Mouse (Mus musculus) midbrain, embryonic 14.5 days (tissue): Measurements from ENCODE around the gene Usp28. TPM values are rescaled to one million over a fixed set of nuclear protein-coding genes. Genes with fewer than 3 reads are reported as not detected.

Experiments used
- ATAC-seq: fragments of 200-750 bp; cut with Nextera tagmentation; 2 replicates; pipeline ENCODE4 v1.8.0; 2017; ENCODE audit warnings: moderate number of reproducible peaks, moderate library complexity; ENCODE audit not compliant: low FRiP score, low TSS enrichment
- DNase-seq: peaks from one replicate; pipeline ENCODE4 v3.0.0-alpha.2; 2015
- H3K27ac ChIP-seq: fragments of 300-500 bp; sonication (generic); replicated peaks from 2 replicates; pipeline ENCODE4 v1.5.1; 2014; ENCODE audit warnings: mild to moderate bottlenecking, low read depth, low read length, moderate library complexity
- H3K27me3 ChIP-seq: fragments of 300-500 bp; sonication (generic); 2 replicates; pipeline ENCODE4 v1.6.1; 2014; ENCODE audit warnings: low read length, control low read depth, mixed read lengths; ENCODE audit not compliant: control insufficient read depth, insufficient read depth
- H3K36me3 ChIP-seq: fragments of 300-500 bp; sonication (generic); 2 replicates; pipeline ENCODE4 v1.6.1; 2014; ENCODE audit warnings: low read length, control low read depth; ENCODE audit not compliant: control insufficient read depth, insufficient read depth
- H3K4me1 ChIP-seq: fragments of 300-500 bp; sonication (generic); 2 replicates; pipeline ENCODE4 v1.6.1; 2014; ENCODE audit warnings: mild to moderate bottlenecking, antibody characterized with exemption, low read length, control low read depth; ENCODE audit not compliant: control insufficient read depth, insufficient read depth
- H3K4me2 ChIP-seq: fragments of 300-500 bp; sonication (generic); 2 replicates; pipeline ENCODE4 v1.6.1; 2014; ENCODE audit warnings: mild to moderate bottlenecking, low read length, moderate library complexity
- H3K4me3 ChIP-seq: fragments of 300-500 bp; sonication (generic); replicated peaks from 2 replicates; pipeline ENCODE4 v1.5.1; 2014; ENCODE audit warnings: low read depth, low read length
- H3K9ac ChIP-seq: fragments of 300-500 bp; sonication (generic); replicated peaks from 2 replicates; pipeline ENCODE4 v1.6.1; 2014; ENCODE audit warnings: mild to moderate bottlenecking, low read length, moderate library complexity
- H3K9me3 ChIP-seq: fragments of 300-500 bp; sonication (generic); 2 replicates; pipeline ENCODE4 v1.6.1; 2016; ENCODE audit warnings: low read length, control low read depth, mixed read lengths; ENCODE audit not compliant: control insufficient read depth
- WGBS: fragments of 180-500 bp; shearing (Covaris S2); extraction: QIAGEN DNeasy Blood & Tissue Kit; methylation state at CpG from one replicate; pipeline ENCODE4 v1.1.7; 2014; 5-methylcytosine and 5-hydroxymethylcytosine counted together
- polyA plus RNA-seq: library from polyadenylated mRNA; unstranded; fragments of >200 nt; fragmentation: Nextera tagmentation; extraction: Ambion mirVana; gene quantifications from 2 replicates; pipeline ENCODE4 v1.2.1, GENCODE M21; 2014

Usp28 gene
- 24.3 and 33.4 TPM in 2 replicates for polyA plus RNA-seq

DNA sequence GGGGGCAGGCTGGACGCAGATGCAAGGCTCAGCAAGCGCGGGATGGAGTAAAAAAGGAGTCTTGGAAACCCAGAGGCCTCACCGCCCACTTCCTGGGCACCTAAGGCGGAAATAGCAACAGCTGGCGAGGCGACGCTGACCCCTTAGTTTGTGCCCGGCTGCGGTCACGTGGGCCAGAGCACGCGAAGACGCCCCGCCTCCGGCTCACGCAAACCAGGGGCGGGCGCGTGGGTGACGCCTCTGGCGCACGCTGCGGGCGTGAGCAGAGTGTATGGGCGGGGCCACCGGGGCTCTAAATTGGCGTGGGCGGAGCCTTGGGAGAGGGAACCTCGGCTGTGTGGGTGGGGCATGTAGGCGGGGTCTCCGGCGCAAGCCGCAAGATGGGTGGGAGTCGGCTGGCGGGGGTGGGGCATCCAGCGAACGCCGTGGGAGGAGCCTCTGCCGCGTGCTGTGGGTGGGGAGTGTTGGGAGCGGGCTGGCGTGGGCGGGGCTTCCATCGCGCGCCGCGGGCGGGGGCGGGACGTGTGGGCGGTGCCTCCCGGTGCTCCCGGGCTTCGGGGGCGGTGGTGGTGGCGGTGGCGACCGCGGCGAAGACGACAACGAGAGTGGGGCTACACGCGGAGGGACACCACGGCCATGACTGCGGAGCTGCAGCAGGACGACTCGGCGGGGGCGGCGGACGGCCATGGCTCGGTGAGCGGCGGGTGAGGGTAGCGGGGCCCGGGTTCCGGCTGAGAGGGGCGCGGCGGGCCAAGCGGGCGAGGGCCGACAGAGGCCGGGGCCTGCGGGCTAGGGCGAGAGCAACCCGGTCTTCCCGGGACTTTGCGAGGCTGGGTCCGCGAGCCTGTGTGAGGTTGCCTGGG lies at the start of gene Usp28:
TSS of gene Usp28 (plus strand) at position 531 of the 863 bp plus-strand sequence.
- peak; percentile 94 for ATAC-seq
- DNase-seq, result peak; percentile 100
- Histone ChIP-seq H3K4me3 (peak within 1 kb of the TSS; percentile 72), H3K4me1 (peaks cover 25% of the 10 kb centered on the region), H3K36me3 (no peaks in the 10 kb centered on the region), H3K9me3 (no peaks in the 10 kb centered on the region), H3K9ac (peak within 1 kb of the TSS; percentile 75), H3K27me3 (no peaks in the 10 kb centered on the region), H3K4me2 (peak within 1 kb of the TSS; percentile 71), H3K27ac (peak within 1 kb of the TSS; percentile 75)
- under 1% methylated on average over 83 of the region's 94 CpGs for WGBS

DNA sequence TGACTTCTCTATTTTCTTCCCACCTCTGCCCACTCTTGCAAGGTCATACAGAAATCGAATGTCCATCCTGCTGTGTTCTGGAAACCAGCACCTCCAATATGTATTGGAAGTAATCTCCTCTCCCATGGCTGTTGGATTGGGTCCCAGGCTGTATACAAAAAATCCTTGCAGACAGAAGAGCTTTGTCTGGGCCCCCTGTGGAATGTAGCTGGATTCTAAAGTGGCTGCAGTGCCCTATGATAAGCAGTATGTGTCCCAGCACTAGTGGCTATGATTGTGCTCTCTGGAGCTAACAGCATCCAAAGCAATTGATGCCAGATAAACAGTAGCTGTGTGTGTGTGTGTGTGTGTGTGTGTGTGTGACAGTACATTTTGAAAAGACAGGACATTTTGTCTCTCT lies 42.8 kb upstream of the Usp28 start:
- DNase-seq, result peak; percentile 32
- no peak overlapping the region for H3K9ac ChIP-seq
- H3K9me3 ChIP-seq, result no peaks in the 10 kb centered on the region
- 70% methylated on average over 1 of the region's 1 CpGs for WGBS
- H3K36me3 ChIP-seq, result no peaks in the 10 kb centered on the region
- ATAC-seq, result no peak
- no peak overlapping the region for H3K4me2 ChIP-seq
- no peak overlapping the region for H3K4me3 ChIP-seq
- H3K4me1 ChIP-seq, result no peaks in the 10 kb centered on the region
- H3K27ac ChIP-seq, result no peak overlapping the region
- H3K27me3 ChIP-seq, result no peaks in the 10 kb centered on the region

DNA sequence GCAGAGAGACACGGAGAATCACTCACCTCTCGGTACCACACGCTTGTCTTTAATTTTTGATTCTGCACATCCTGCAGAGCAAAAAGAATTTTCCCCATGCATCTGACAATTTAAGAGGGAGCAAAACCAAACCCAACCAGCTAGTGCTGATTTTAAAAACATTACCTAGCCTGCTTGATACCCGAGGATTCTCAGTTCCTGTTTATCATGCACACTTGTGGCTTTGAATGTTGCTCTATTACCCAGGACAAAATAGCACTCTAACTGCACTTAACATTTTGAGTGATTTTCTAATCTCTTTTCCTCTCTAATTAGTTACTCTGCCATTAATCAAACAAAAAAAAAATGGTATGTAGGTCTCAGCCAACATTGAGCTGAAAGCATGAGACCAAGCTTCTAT lies 37.6 kb upstream of the Usp28 start:
- no peaks in the 10 kb centered on the region for H3K36me3 ChIP-seq
- H3K9me3 ChIP-seq, result no peaks in the 10 kb centered on the region
- no peak for DNase-seq
- no peak for ATAC-seq
- no peak overlapping the region for H3K4me2 ChIP-seq
- H3K4me3 ChIP-seq, result no peak overlapping the region
- no peak overlapping the region for H3K9ac ChIP-seq
- H3K27me3 ChIP-seq, result no peaks in the 10 kb centered on the region
- WGBS, result 94% methylated on average over 4 of the region's 4 CpGs
- no peaks in the 10 kb centered on the region for H3K4me1 ChIP-seq
- no peak overlapping the region for H3K27ac ChIP-seq

DNA sequence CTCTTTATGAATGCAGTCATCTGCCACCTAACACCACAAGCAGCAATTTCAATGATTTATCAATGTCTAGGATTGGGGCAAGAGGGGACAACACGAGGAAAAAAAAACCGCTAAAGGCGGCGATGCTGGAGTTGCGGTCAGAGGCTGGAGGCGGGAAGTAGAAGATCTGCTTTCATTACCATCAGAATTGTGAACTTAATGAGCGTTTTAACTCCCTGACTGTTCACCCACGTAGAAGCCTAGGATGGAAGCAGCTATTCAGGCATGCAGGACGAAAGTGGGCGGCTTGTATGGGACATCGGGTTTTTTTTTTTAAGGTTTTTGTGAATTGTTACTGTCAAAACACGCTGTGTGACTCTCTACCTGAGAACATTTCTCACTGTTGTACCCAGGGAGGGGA lies 23.9 kb upstream of the Usp28 start:
- Histone ChIP-seq H3K4me1 (peaks cover 8% of the 10 kb centered on the region), H3K4me3 (no peak overlapping the region), H3K9ac (0 out of 2 replicates have a peak overlapping the region, but pooled peaks have one; percentile 12), H3K9me3 (no peaks in the 10 kb centered on the region), H3K27ac (no peak overlapping the region), H3K27me3 (no peaks in the 10 kb centered on the region), H3K4me2 (peak overlapping the region; percentile 29), H3K36me3 (no peaks in the 10 kb centered on the region)
- ATAC-seq (no peak), DNase-seq (peak; percentile 20)
- 27% methylated on average over 12 of the region's 12 CpGs for WGBS

DNA sequence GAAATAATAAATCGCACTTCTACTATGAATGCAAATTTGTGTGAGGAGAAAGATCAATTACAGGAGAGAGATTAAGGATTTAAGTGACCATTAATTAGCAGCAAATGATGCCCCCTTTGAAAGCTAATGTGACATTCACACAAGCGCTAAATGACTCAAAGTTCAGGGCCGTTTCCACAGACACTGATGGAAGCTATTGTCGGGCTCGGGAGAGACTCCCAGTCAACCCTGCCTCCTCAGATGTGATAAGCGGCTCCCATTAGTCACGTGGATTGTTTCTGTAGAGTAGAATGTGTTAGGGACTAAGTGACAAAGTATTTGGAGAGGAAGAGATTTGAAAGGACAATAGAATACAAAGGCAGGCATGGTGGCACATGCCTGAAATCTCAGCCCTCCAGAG lies 23.0 kb upstream of the Usp28 start:
- no peaks in the 10 kb centered on the region for H3K9me3 ChIP-seq
- H3K4me2 ChIP-seq, result no peak overlapping the region
- H3K4me1 ChIP-seq, result peaks cover 8% of the 10 kb centered on the region
- H3K36me3 ChIP-seq, result no peaks in the 10 kb centered on the region
- H3K27me3 ChIP-seq, result no peaks in the 10 kb centered on the region
- DNase-seq (peak; percentile 29), ATAC-seq (no peak)
- 35% methylated on average over 7 of the region's 7 CpGs for WGBS
- no peak overlapping the region for H3K4me3 ChIP-seq
- H3K9ac ChIP-seq, result no peak overlapping the region
- H3K27ac ChIP-seq, result no peak overlapping the region

DNA sequence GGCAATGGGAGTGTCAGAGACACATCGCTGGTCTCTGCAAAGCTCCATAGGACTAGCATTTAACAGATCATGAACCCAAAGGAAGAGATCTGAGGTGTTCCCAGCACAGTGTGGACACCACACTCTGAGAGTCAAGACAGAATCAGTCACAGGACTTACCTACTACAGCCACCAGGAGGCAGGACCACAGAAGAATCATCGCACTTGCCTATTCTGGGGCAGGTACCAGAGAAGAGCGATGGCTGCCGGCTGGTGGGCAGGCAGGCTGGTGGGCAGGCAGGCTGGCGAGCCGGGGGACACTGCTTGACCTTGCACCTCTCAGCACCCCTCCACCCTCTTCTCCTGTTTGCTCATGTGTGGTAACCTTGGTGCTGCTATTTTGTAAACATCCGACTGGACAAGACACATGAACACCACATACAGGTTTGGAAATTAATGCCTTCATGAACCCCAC lies 20.6 kb upstream of the Usp28 start, which contains the start of gene Htr3b:
TSS of gene Htr3b (minus strand) at position 404 of the 454 bp plus-strand sequence.
- Histone ChIP-seq H3K9me3 (no peaks in the 10 kb centered on the region), H3K27me3 (no peaks in the 10 kb centered on the region), H3K27ac (no peak within 1 kb of the TSS), H3K36me3 (no peaks in the 10 kb centered on the region), H3K9ac (no peak within 1 kb of the TSS), H3K4me1 (peaks cover 8% of the 10 kb centered on the region), H3K4me2 (no peak within 1 kb of the TSS), H3K4me3 (no peak within 1 kb of the TSS)
- 80% methylated on average over 7 of the region's 7 CpGs for WGBS
- ATAC-seq (no peak), DNase-seq (no peak)

DNA sequence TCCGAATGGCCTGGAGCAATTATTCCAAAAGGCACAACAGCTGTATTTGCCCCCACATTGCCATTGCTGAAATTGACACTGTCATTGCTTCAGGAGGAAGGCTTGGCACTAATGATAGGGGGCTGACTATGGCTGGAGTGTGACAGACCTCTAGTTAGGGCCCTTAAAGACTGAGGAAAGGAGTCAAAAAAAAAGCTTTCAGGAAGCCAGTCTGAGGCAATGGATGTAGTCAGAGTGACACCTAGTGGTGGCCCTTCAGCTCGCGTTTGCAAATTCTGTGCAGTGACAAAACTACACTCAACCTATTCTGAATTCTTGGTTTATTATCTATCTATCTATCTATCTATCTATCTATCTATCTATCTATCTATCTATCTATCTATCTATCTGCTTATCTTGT lies 12.7 kb upstream of the Usp28 start:
- no peaks in the 10 kb centered on the region for H3K36me3 ChIP-seq
- WGBS, result 32% methylated on average over 3 of the region's 3 CpGs
- no peak overlapping the region for H3K4me2 ChIP-seq
- no peaks in the 10 kb centered on the region for H3K4me1 ChIP-seq
- no peaks in the 10 kb centered on the region for H3K9me3 ChIP-seq
- H3K27me3 ChIP-seq, result no peaks in the 10 kb centered on the region
- no peak for ATAC-seq
- no peak overlapping the region for H3K4me3 ChIP-seq
- no peak overlapping the region for H3K27ac ChIP-seq
- DNase-seq, result peak; percentile 89
- H3K9ac ChIP-seq, result no peak overlapping the region

DNA sequence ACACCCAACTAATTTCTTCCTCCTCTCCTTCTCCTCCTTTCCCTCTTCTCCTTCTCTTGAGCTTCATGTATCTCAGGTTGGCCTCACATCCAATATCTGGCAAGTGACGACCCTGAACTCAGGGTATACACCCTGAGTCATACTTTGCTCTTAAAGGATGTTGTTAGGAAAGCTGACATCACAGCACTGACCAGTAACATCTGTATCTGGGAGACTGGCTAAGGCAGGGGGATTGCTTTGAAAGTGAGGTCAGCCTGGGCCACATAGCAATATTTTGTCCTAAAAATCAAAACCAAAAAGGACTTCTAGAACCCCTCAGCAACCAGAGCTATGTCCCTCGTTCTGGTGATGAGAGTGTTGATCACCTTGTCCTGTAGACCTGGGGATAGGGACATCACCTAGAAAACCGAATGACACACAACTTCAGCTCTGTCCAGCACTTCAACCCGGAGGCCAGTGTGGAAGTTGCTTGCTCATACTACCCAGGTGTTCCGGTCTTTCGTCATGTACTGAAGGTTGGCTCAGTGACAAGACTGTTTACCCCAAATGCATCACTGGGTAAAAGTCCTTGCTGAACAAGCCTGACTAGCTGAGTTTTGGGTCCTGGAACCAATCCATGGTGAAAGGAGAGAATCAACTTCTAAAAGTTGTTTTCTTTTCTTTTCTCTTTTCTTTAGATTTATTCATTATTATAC lies 8.4 kb upstream of the Usp28 start:
- DNase-seq (no peak), ATAC-seq (no peak)
- no peak overlapping the region for H3K4me3 ChIP-seq
- H3K4me1 ChIP-seq, result no peaks in the 10 kb centered on the region
- H3K9ac ChIP-seq, result no peak overlapping the region
- no peak overlapping the region for H3K27ac ChIP-seq
- H3K4me2 ChIP-seq, result no peak overlapping the region
- no peaks in the 10 kb centered on the region for H3K9me3 ChIP-seq
- H3K27me3 ChIP-seq, result no peaks in the 10 kb centered on the region
- H3K36me3 ChIP-seq, result no peaks in the 10 kb centered on the region
- 88% methylated on average over 6 of the region's 6 CpGs for WGBS
